Mouse (Mus musculus) forebrain, embryonic 13.5 days (tissue): Measurements from ENCODE around the gene Ercc5. TPM values are rescaled to one million over a fixed set of nuclear protein-coding genes. Genes with fewer than 3 reads are reported as not detected.
A peak's percentile ranks its signal among the peaks of the same experiment; 100 is the strongest.

Experiments used
- ATAC-seq: fragments of 200-750 bp; cut with Nextera tagmentation; 2 replicates; pipeline ENCODE4 v1.8.0; 2017
- H3K27ac ChIP-seq: fragments of 300-500 bp; sonication (generic); 2 replicates; pipeline ENCODE4 v1.5.1; 2015; ENCODE audit warnings: inconsistent platforms, mild to moderate bottlenecking, moderate library complexity
- H3K27me3 ChIP-seq: fragments of 300-500 bp; sonication (generic); 2 replicates; pipeline ENCODE4 v1.6.1; 2015; ENCODE audit warnings: mild to moderate bottlenecking, inconsistent platforms
- H3K36me3 ChIP-seq: fragments of 300-500 bp; sonication (generic); 2 replicates; pipeline ENCODE4 v1.6.1; 2015; ENCODE audit warnings: mild to moderate bottlenecking, inconsistent platforms; ENCODE audit not compliant: poor library complexity, severe bottlenecking
- H3K4me1 ChIP-seq: fragments of 300-500 bp; sonication (generic); 2 replicates; pipeline ENCODE4 v1.6.1; 2015; ENCODE audit warnings: inconsistent platforms
- H3K4me2 ChIP-seq: fragments of 300-500 bp; sonication (generic); 2 replicates; pipeline ENCODE4 v1.6.1; 2015; ENCODE audit warnings: inconsistent platforms, mild to moderate bottlenecking, moderate library complexity
- H3K4me3 ChIP-seq: fragments of 300-500 bp; sonication (generic); 2 replicates; pipeline ENCODE4 v1.5.1; 2015; ENCODE audit warnings: mild to moderate bottlenecking, inconsistent platforms
- H3K9ac ChIP-seq: fragments of 300-500 bp; sonication (generic); 2 replicates; pipeline ENCODE4 v1.6.1; 2015; ENCODE audit warnings: mild to moderate bottlenecking, inconsistent platforms
- H3K9me3 ChIP-seq: fragments of 300-500 bp; sonication (generic); replicated peaks from 2 replicates; pipeline ENCODE4 v1.6.1; 2016; ENCODE audit warnings: inconsistent platforms
- WGBS: fragments of 180-500 bp; shearing (Covaris S2); methylation state at CpG from one replicate; pipeline ENCODE4 v1.1.7; 2015; 5-methylcytosine and 5-hydroxymethylcytosine counted together
- polyA plus RNA-seq: library from polyadenylated mRNA; unstranded; fragments of >200 nt; fragmentation: Nextera tagmentation; extraction: Ambion mirVana; gene quantifications from 2 replicates; pipeline ENCODE4 v1.2.1, GENCODE M21; 2015

The Ercc5 gene
- 36.8 and 37.7 TPM in 2 replicates for polyA plus RNA-seq

- under 1% methylated on average over 66 of the region's 66 CpGs for WGBS
- H3K4me3 ChIP-seq, result peak within 1 kb of the TSS; percentile 80
- no peaks in the 10 kb centered on the region for H3K27me3 ChIP-seq
- H3K9me3 ChIP-seq, result no peaks in the 10 kb centered on the region
- ATAC-seq, result peak; percentile 98
- H3K9ac ChIP-seq, result peak within 1 kb of the TSS; percentile 92
- peak within 1 kb of the TSS; percentile 99 for H3K27ac ChIP-seq
- H3K36me3 ChIP-seq, result peaks cover 13% of the 10 kb centered on the region
- H3K4me1 ChIP-seq, result peaks cover 14% of the 10 kb centered on the region
- peak within 1 kb of the TSS; percentile 70 for H3K4me2 ChIP-seq
Observed at GRCm38 (mm10) chr1:44147563-44148381, at the start of gene Ercc5. Gene Ercc5, plus strand, starts transcription at chr1:44147744.

- H3K27me3 ChIP-seq, result no peaks in the 10 kb centered on the region
- peak; percentile 80 for ATAC-seq
Observed at GRCm38 (mm10) chr1:44101448-44102225, 45.9 kb upstream of the Ercc5 start.

GRCm38 (mm10) chr1:44102259-44102717, 45.3 kb upstream of the Ercc5 start, which contains the start of gene Tex30:
Gene Tex30, minus strand, starts transcription at chr1:44102441.
- Histone ChIP-seq H3K4me1 (peaks cover 22% of the 10 kb centered on the region), H3K9ac (peak within 1 kb of the TSS; percentile 79), H3K27me3 (no peaks in the 10 kb centered on the region), H3K4me2 (peak within 1 kb of the TSS; percentile 64), H3K9me3 (no peaks in the 10 kb centered on the region), H3K36me3 (peaks cover 23% of the 10 kb centered on the region), H3K4me3 (peak within 1 kb of the TSS; percentile 65), H3K27ac (peak within 1 kb of the TSS; percentile 85)
- peak; percentile 98 for ATAC-seq
- under 1% methylated on average over 55 of the region's 55 CpGs for WGBS

More at GRCm38 (mm10) chr1:44101448-44102225, 45.9 kb upstream of the Ercc5 start:
- H3K4me3 ChIP-seq, result peak overlapping the region; percentile 65
- H3K4me2 ChIP-seq, result peak overlapping the region; percentile 64
- no peaks in the 10 kb centered on the region for H3K9me3 ChIP-seq
- WGBS, result under 1% methylated on average over 55 of the region's 55 CpGs
- H3K27ac ChIP-seq, result peak overlapping the region; percentile 85
- peaks cover 28% of the 10 kb centered on the region for H3K36me3 ChIP-seq
- peak overlapping the region; percentile 79 for H3K9ac ChIP-seq
- H3K4me1 ChIP-seq, result peaks cover 22% of the 10 kb centered on the region

- H3K27me3 ChIP-seq, result no peaks in the 10 kb centered on the region
- H3K27ac ChIP-seq, result no peak overlapping the region
- peaks cover 22% of the 10 kb centered on the region for H3K4me1 ChIP-seq
- H3K4me3 ChIP-seq, result peak overlapping the region; percentile 65
- peak overlapping the region; percentile 79; the same call in 1 of the 2 replicates for H3K9ac ChIP-seq
- peak overlapping the region; percentile 64 for H3K4me2 ChIP-seq
- 12% methylated on average over 5 of the region's 5 CpGs for WGBS
- no peak for ATAC-seq
- H3K36me3 ChIP-seq, result peaks cover 23% of the 10 kb centered on the region
- H3K9me3 ChIP-seq, result no peaks in the 10 kb centered on the region
Observed at GRCm38 (mm10) chr1:44102939-44103338, 44.6 kb upstream of the Ercc5 start.

- no peak for ATAC-seq
- H3K4me3 ChIP-seq, result peak overlapping the region; percentile 70
Observed at GRCm38 (mm10) chr1:44117571-44117970, 30.0 kb upstream of the Ercc5 start.

GRCm38 (mm10) chr1:44118239-44119054, 29.1 kb upstream of the Ercc5 start, which contains the start of the genes Kdelc1 and Bivm:
Gene Kdelc1, minus strand, starts transcription at chr1:44118808.
Gene Bivm, plus strand, starts transcription at chr1:44118957.
- H3K27ac ChIP-seq, result peak within 1 kb of the TSS; percentile 96
- H3K9me3 ChIP-seq, result no peaks in the 10 kb centered on the region
- H3K4me1 ChIP-seq, result peaks cover 18% of the 10 kb centered on the region
- peak within 1 kb of the TSS; percentile 81 for H3K4me2 ChIP-seq
- WGBS, result under 1% methylated on average over 39 of the region's 39 CpGs
- H3K9ac ChIP-seq, result peak within 1 kb of the TSS; percentile 91
- ATAC-seq, result peak; percentile 97
- peaks cover 19% of the 10 kb centered on the region for H3K36me3 ChIP-seq
- H3K4me3 ChIP-seq, result peak within 1 kb of the TSS; percentile 70
- no peaks in the 10 kb centered on the region for H3K27me3 ChIP-seq

More at GRCm38 (mm10) chr1:44117571-44117970, 30.0 kb upstream of the Ercc5 start:
- Histone ChIP-seq H3K9ac (peak overlapping the region; percentile 45), H3K36me3 (peaks cover 24% of the 10 kb centered on the region), H3K4me1 (peaks cover 18% of the 10 kb centered on the region), H3K27ac (no peak overlapping the region), H3K4me2 (peak overlapping the region; percentile 54), H3K27me3 (no peaks in the 10 kb centered on the region), H3K9me3 (no peaks in the 10 kb centered on the region)

GRCm38 (mm10) chr1:44119201-44120073, 28.1 kb upstream of the Ercc5 start:
- under 1% methylated on average over 39 of the region's 43 CpGs for WGBS
- Histone ChIP-seq H3K36me3 (peaks cover 22% of the 10 kb centered on the region; the same call in 1 of the 2 replicates), H3K4me3 (peak overlapping the region; percentile 70), H3K27me3 (no peaks in the 10 kb centered on the region), H3K9ac (peak overlapping the region; percentile 91), H3K4me1 (peaks cover 18% of the 10 kb centered on the region), H3K27ac (peak overlapping the region; percentile 96), H3K9me3 (no peaks in the 10 kb centered on the region), H3K4me2 (peak overlapping the region; percentile 81)
- peak; percentile 89 for ATAC-seq

GRCm38 (mm10) chr1:44120074-44120406, 27.5 kb upstream of the Ercc5 start:
- Histone ChIP-seq H3K27me3 (no peaks in the 10 kb centered on the region), H3K9ac (peak overlapping the region; percentile 91), H3K9me3 (no peaks in the 10 kb centered on the region), H3K36me3 (peaks cover 22% of the 10 kb centered on the region; the same call in 1 of the 2 replicates), H3K4me1 (peaks cover 18% of the 10 kb centered on the region), H3K4me3 (peak overlapping the region; percentile 70), H3K27ac (peak overlapping the region; percentile 96), H3K4me2 (peak overlapping the region; percentile 81)
- ATAC-seq, result peak; percentile 25
- WGBS, result 3% methylated on average over 6 of the region's 6 CpGs

- Histone ChIP-seq H3K9me3 (no peaks in the 10 kb centered on the region), H3K4me3 (no peak overlapping the region), H3K4me1 (peaks cover 18% of the 10 kb centered on the region), H3K4me2 (no peak overlapping the region), H3K27me3 (no peaks in the 10 kb centered on the region), H3K36me3 (peaks cover 28% of the 10 kb centered on the region), H3K9ac (no peak overlapping the region), H3K27ac (no peak overlapping the region)
- ATAC-seq, result no peak
- 90% methylated on average over 3 of the region's 3 CpGs for WGBS
Observed at GRCm38 (mm10) chr1:44122256-44122655, 25.3 kb upstream of the Ercc5 start.

GRCm38 (mm10) chr1:44125590-44125989, 22.0 kb upstream of the Ercc5 start:
- H3K9me3 ChIP-seq, result no peaks in the 10 kb centered on the region
- H3K4me1 ChIP-seq, result peaks cover 8% of the 10 kb centered on the region
- WGBS, result 92% methylated on average over 4 of the region's 4 CpGs
- ATAC-seq, result no peak
- H3K27ac ChIP-seq, result no peak overlapping the region
- H3K4me2 ChIP-seq, result no peak overlapping the region
- peaks cover 45% of the 10 kb centered on the region for H3K36me3 ChIP-seq
- H3K27me3 ChIP-seq, result no peaks in the 10 kb centered on the region
- no peak overlapping the region for H3K9ac ChIP-seq
- no peak overlapping the region for H3K4me3 ChIP-seq
